Mouse (Mus musculus) layer of hippocampus, adult 9-10 months (tissue): ENCODE measurements around the gene Apol9b.

Experiments used
- DNase-seq: peaks from one replicate; pipeline ENCODE4 v3.0.0; 2022; ENCODE audit warnings: low spot score

The Apol9b gene

GRCm38 (mm10) chr15:77775186-77775963 is 46.5 kb downstream of the Apol9b start:
- DNase-seq: no peak

GRCm38 (mm10) chr15:77782449-77783014 is 53.7 kb downstream of the Apol9b start:
- no peak for DNase-seq

GRCm38 (mm10) chr15:77784039-77784824 is 55.4 kb downstream of the Apol9b start:
- DNase-seq: no peak

- DNase-seq: no peak
Measured at GRCm38 (mm10) chr15:77785807-77786206, 57.0 kb downstream of the Apol9b start.
